Mouse (Mus musculus) CH12.LX (cell line): ENCODE measurements around the gene Sdc4. TPM values are rescaled to one million over a fixed set of nuclear protein-coding genes. Genes with fewer than 3 reads are reported as not detected.
A peak's percentile ranks its signal among the peaks of the same experiment; 100 is the strongest.

Experiments used
- DNase-seq: peaks from one replicate; pipeline ENCODE4 v3.0.0-alpha.2; 2013; ENCODE audit errors: extremely low read depth
- H3K27ac ChIP-seq: 2 replicates; pipeline ENCODE4 v1.5.1; 2012; ENCODE audit warnings: low read depth, mild to moderate bottlenecking, control low read depth, moderate library complexity; ENCODE audit not compliant: insufficient read depth
- H3K27me3 ChIP-seq: replicated peaks from 2 replicates; pipeline ENCODE3; 2012; ENCODE audit warnings: inconsistent platforms
- H3K36me3 ChIP-seq, 2 experiments: replicated peaks in 1 of 2; 2 replicates each; pipeline versions ENCODE3 to v1.6.1; 2012; ENCODE audit warnings: inconsistent platforms in 1 of 2, low read length in 1 of 2, mild to moderate bottlenecking in 1 of 2, mixed read lengths in 1 of 2, moderate library complexity in 1 of 2; ENCODE audit not compliant: control insufficient read depth in 1 of 2, insufficient read depth in 1 of 2
- H3K4me1 ChIP-seq, 2 experiments: 2 replicates each; pipeline ENCODE4 v1.6.1; 2012; ENCODE audit warnings: inconsistent platforms in 1 of 2, moderate library complexity in 1 of 2; ENCODE audit not compliant: insufficient read depth in 2 of 2, control insufficient read depth in 1 of 2
- H3K4me2 ChIP-seq: 2 replicates; pipeline ENCODE4 v1.6.1; 2012; ENCODE audit warnings: low read depth, mild to moderate bottlenecking, control low read depth; ENCODE audit not compliant: poor library complexity, insufficient read depth, severe bottlenecking
- H3K4me3 ChIP-seq, 3 experiments: fragments of 150-350 bp in 1 of 3; sonication (generic) in 1 of 3; replicated peaks in 1 of 3; 2 replicates each; pipeline versions ENCODE3 to v1.5.1; 2011 to 2012; ENCODE audit warnings: low read depth in 2 of 3, low read length in 2 of 3, mild to moderate bottlenecking in 2 of 3, moderate library complexity in 2 of 3, control low read depth in 1 of 3, improper control_type of control experiment in 1 of 3, inconsistent platforms in 1 of 3, mixed read lengths in 1 of 3; ENCODE audit not compliant: poor library complexity in 1 of 3
- H3K79me2 ChIP-seq: replicated peaks from 2 replicates; pipeline ENCODE4 v1.6.1; 2012; ENCODE audit warnings: mild to moderate bottlenecking, moderate library complexity; ENCODE audit not compliant: control insufficient read depth, poor library complexity, insufficient read depth, severe bottlenecking; ENCODE audit errors: extremely low read depth
- H3K9ac ChIP-seq: 2 replicates; pipeline ENCODE4 v1.6.1; 2012; ENCODE audit warnings: low read depth, mild to moderate bottlenecking, control low read depth, moderate library complexity; ENCODE audit not compliant: insufficient read depth
- H3K9me3 ChIP-seq: replicated peaks from 2 replicates; pipeline ENCODE3; 2012; ENCODE audit warnings: low read length, inconsistent platforms, mixed read lengths
- CTCF ChIP-seq, 2 experiments: IDR thresholded peaks in 1 of 2; conservative IDR thresholded peaks in 1 of 2; 2 replicates each; pipeline ENCODE4 v1.5.1; 2011 to 2012; ENCODE audit warnings: low read depth in 2 of 2, low read length in 2 of 2, improper control_type of control experiment in 1 of 2, inconsistent platforms in 1 of 2, mild to moderate bottlenecking in 1 of 2, moderate library complexity in 1 of 2
- E2F4 ChIP-seq: IDR thresholded peaks from 2 replicates; pipeline ENCODE4 v1.6.1; 2011; ENCODE audit warnings: low read depth, low read length, improper control_type of control experiment; ENCODE audit not compliant: insufficient replicate concordance
- ELF1 ChIP-seq: IDR thresholded peaks from 2 replicates; pipeline ENCODE4 v1.6.1; 2014; ENCODE audit warnings: low read depth, mild to moderate bottlenecking, inconsistent platforms, low read length, improper control_type of control experiment
- EP300 ChIP-seq: IDR thresholded peaks from 2 replicates; pipeline ENCODE4 v1.6.1; 2011; ENCODE audit warnings: low read length, improper control_type of control experiment
- ETS1 ChIP-seq: conservative IDR thresholded peaks from 2 replicates; pipeline ENCODE4 v1.6.1; 2012; ENCODE audit warnings: low read depth, mild to moderate bottlenecking, inconsistent platforms, low read length, improper control_type of control experiment, moderate library complexity
- GABPA ChIP-seq: IDR thresholded peaks from 2 replicates; pipeline ENCODE4 v1.6.1; 2012; ENCODE audit warnings: low read depth, low read length, improper control_type of control experiment, inconsistent platforms; ENCODE audit not compliant: insufficient replicate concordance
- MAFK ChIP-seq: IDR thresholded peaks from 2 replicates; pipeline ENCODE4 v1.6.1; 2011; ENCODE audit warnings: low read length, improper control_type of control experiment; ENCODE audit not compliant: insufficient replicate concordance
- MAX ChIP-seq: IDR thresholded peaks from 2 replicates; pipeline ENCODE4 v1.6.1; 2011; ENCODE audit warnings: low read length, improper control_type of control experiment
- MAZ ChIP-seq: IDR thresholded peaks from 2 replicates; pipeline ENCODE4 v1.6.1; 2012; ENCODE audit warnings: low read depth, mild to moderate bottlenecking, inconsistent platforms, low read length, improper control_type of control experiment, moderate library complexity
- MEF2A ChIP-seq: IDR thresholded peaks from 2 replicates; pipeline ENCODE4 v1.6.1; 2014; ENCODE audit warnings: low read depth, mild to moderate bottlenecking, inconsistent platforms, low read length, improper control_type of control experiment, borderline replicate concordance
- MYC ChIP-seq: IDR thresholded peaks from 2 replicates; pipeline ENCODE4 v1.6.1; 2011; ENCODE audit warnings: low read depth, mild to moderate bottlenecking, improper control_type of control experiment, low read length
- NELFE ChIP-seq: IDR thresholded peaks from 2 replicates; pipeline ENCODE4 v1.6.1; 2011; ENCODE audit warnings: low read depth, low read length, improper control_type of control experiment
- NRF1 ChIP-seq: IDR thresholded peaks from 2 replicates; pipeline ENCODE4 v1.6.1; 2014; ENCODE audit warnings: low read depth, mild to moderate bottlenecking, inconsistent platforms, low read length, improper control_type of control experiment, moderate library complexity
- PAX5 ChIP-seq: IDR thresholded peaks from 2 replicates; pipeline ENCODE4 v1.6.1; 2012; ENCODE audit warnings: low read length, inconsistent platforms, mixed read lengths
- POLR2A ChIP-seq: IDR thresholded peaks from 2 replicates; pipeline ENCODE4 v1.6.1; 2011; ENCODE audit warnings: low read depth, mild to moderate bottlenecking, improper control_type of control experiment, low read length
- RAD21 ChIP-seq: IDR thresholded peaks from 2 replicates; pipeline ENCODE4 v1.6.1; 2011; ENCODE audit warnings: low read depth, mild to moderate bottlenecking, low read length, improper control_type of control experiment, moderate library complexity
- RCOR1 ChIP-seq: conservative IDR thresholded peaks from 2 replicates; pipeline ENCODE4 v1.6.1; 2012; ENCODE audit warnings: low read depth, mild to moderate bottlenecking, inconsistent platforms, low read length, improper control_type of control experiment
- SIN3A ChIP-seq: IDR thresholded peaks from 2 replicates; pipeline ENCODE4 v1.6.1; 2012; ENCODE audit warnings: low read length, improper control_type of control experiment, inconsistent platforms
- SMC3 ChIP-seq: IDR thresholded peaks from 2 replicates; pipeline ENCODE4 v1.6.1; 2011; ENCODE audit warnings: low read depth, low read length, improper control_type of control experiment
- TBP ChIP-seq: conservative IDR thresholded peaks from 2 replicates; pipeline ENCODE4 v1.6.1; 2011; ENCODE audit warnings: low read depth, low read length, improper control_type of control experiment
- USF1 ChIP-seq: IDR thresholded peaks from 2 replicates; pipeline ENCODE4 v1.6.1; 2014; ENCODE audit warnings: low read depth, mild to moderate bottlenecking, inconsistent platforms, low read length, improper control_type of control experiment
- ZKSCAN1 ChIP-seq: IDR thresholded peaks from 2 replicates; pipeline ENCODE4 v1.6.1; 2012; ENCODE audit warnings: low read depth, inconsistent platforms, low read length, improper control_type of control experiment, borderline replicate concordance
- dilution Hi-C: fragments of 300-500 bp; cut with MboI; formaldehyde crosslinking; loops from 2 replicates; pipeline ENCODE4 v1.14.3; 2020; ENCODE audit warnings: low sequenced_read_pairs; ENCODE audit not compliant: extremely low pct_unique_long_range_greater_than_20kb, extremely low pct_ligation_motif_present
- in situ Hi-C: fragments of 300-500 bp; cut with MboI; formaldehyde crosslinking; loops from 3 replicates; pipeline ENCODE4 v1.14.3; 2019; ENCODE audit warnings: low sequenced_read_pairs, low pct_ligation_motif_present, low pct_unique_long_range_greater_than_20kb, mixed read lengths
- polyA plus RNA-seq: library from polyadenylated mRNA; unstranded; fragments of >175 nt; gene quantifications from 2 replicates; pipeline ENCODE4 v1.2.1, GENCODE M21; 2012; ENCODE audit warnings: low read depth; ENCODE audit not compliant: insufficient read length
- total RNA-seq, 2 experiments: library from RNA; depleted of rRNA; stranded (reverse); fragments of 300-350 nt in 1 of 2; fragments of >200 nt in 1 of 2; gene quantifications; 2 replicates each; pipeline ENCODE4 v1.2.3; 2012 to 2014

Sdc4 gene
- total and polyA plus RNA-seq, 3 experiments: 46.6 to 69.9 (median 59.8) TPM

- DNase-seq: no peak
- TF ChIP-seq MAFK: no peak
- TF ChIP-seq CTCF (conservative IDR thresholded peaks at IDR 0.05 in 1 of 2, IDR thresholded peaks at IDR 0.05 in 1 of 2; ENCODE audit: low read depth in 2 of 2, low read length in 2 of 2): no peak
- peak; percentile 13; the same call in 1 of the 2 replicates for TF ChIP-seq USF1
- H3K9ac ChIP-seq: peak overlapping the region; percentile 87
- peaks cover 36% of the 10 kb centered on the region for H3K79me2 ChIP-seq
- H3K4me3 ChIP-seq: peak overlapping the region; percentile 58 to 72 (median 63)
- H3K4me2 ChIP-seq: peak overlapping the region; percentile 77
- no peaks in the 10 kb centered on the region for H3K9me3 ChIP-seq
- peak overlapping the region; percentile 10 for H3K27ac ChIP-seq
- in situ Hi-C loops (no loop called here), dilution Hi-C loops (no loop called here)
- peaks cover 0 to 18% of the 10 kb centered on the region in 2 experiments for H3K36me3 ChIP-seq
- H3K4me1 ChIP-seq: peaks cover 18 to 59% of the 10 kb centered on the region in 2 experiments
- peaks cover 14% of the 10 kb centered on the region for H3K27me3 ChIP-seq
Measured at GRCm38 (mm10) chr2:164442315-164443050, 1.2 kb downstream of the Sdc4 start.

- Histone ChIP-seq H3K4me2 (peak overlapping the region; percentile 77), H3K36me3 (peaks cover 0 to 18% of the 10 kb centered on the region in 2 experiments), H3K4me1 (peaks cover 24 to 66% of the 10 kb centered on the region in 2 experiments)
- TF ChIP-seq MAZ (no peak), MAFK (0 out of 2 replicates have a peak, but pooled peaks have one; percentile 4)
- TF ChIP-seq, all 38 proteins: peak for 1
- Histone ChIP-seq H3K27ac (no peak overlapping the region; the same call in 1 of the 2 replicates), H3K9ac (peak overlapping the region; percentile 87), H3K9me3 (no peaks in the 10 kb centered on the region), H3K27me3 (peaks cover 14% of the 10 kb centered on the region), H3K79me2 (peaks cover 36% of the 10 kb centered on the region), H3K4me3 (peak overlapping the region; percentile 58 to 72 (median 63))
- in situ Hi-C loops (no loop called here), dilution Hi-C loops (no loop called here)
- DNase-seq: no peak
Measured at GRCm38 (mm10) chr2:164441731-164442130, 2.0 kb downstream of the Sdc4 start.

- Histone ChIP-seq H3K9ac (peak overlapping the region; percentile 87; the same call in 1 of the 2 replicates), H3K4me3 (peak overlapping the region; percentile 58 to 72 (median 63)), H3K27me3 (peaks cover 13% of the 10 kb centered on the region), H3K79me2 (peaks cover 36% of the 10 kb centered on the region), H3K27ac (no peak overlapping the region; the same call in 1 of the 2 replicates), H3K36me3 (peaks cover 0 to 18% of the 10 kb centered on the region in 2 experiments), H3K9me3 (no peaks in the 10 kb centered on the region), H3K4me2 (peak overlapping the region; percentile 77), H3K4me1 (peaks cover 30 to 72% of the 10 kb centered on the region in 2 experiments)
- peak; percentile 87 for DNase-seq
- dilution Hi-C loops (no loop called here), in situ Hi-C loops (no loop called here)
- TF ChIP-seq RCOR1 (peak; percentile 64; the same call in 1 of the 2 replicates), SIN3A (peak; percentile 90), ZKSCAN1 (no peak), MEF2A (peak; percentile 86), NRF1 (0 out of 2 replicates have a peak, but pooled peaks have one; percentile 23), MYC (peak; percentile 90), TBP (no peak; the same call in 1 of the 2 replicates), EP300 (peak; percentile 95), E2F4 (no peak), NELFE (no peak), MAZ (peak; percentile 81), PAX5 (no peak), ETS1 (peak; percentile 98), USF1 (peak; percentile 51), MAX (peak; percentile 92), ELF1 (peak; percentile 40; the same call in 1 of the 2 replicates), CTCF (conservative IDR thresholded peaks at IDR 0.05 in 1 of 2, IDR thresholded peaks at IDR 0.05 in 1 of 2; ENCODE audit: low read depth in 2 of 2, low read length in 2 of 2) (peak in 1 of 2 experiments; percentile 15; a peak in 2 of 4 replicates), GABPA (no peak), SMC3 (no peak), POLR2A (no peak), RAD21 (no peak; the same call in 1 of the 2 replicates)
Measured at GRCm38 (mm10) chr2:164441155-164441554, 2.5 kb downstream of the Sdc4 start.
